Mouse (Mus musculus): ENCODE measurements around the gene Lcn4.

The Lcn4 gene

GRCm38 (mm10) chr2:26634629-26635488 lies 36.2 kb downstream of the Lcn4 start:
- DNase-seq (ENCODE audit: low spot score in 2 of 2), result no peak

GRCm38 (mm10) chr2:26633953-26634530 lies 37.0 kb downstream of the Lcn4 start:
- DNase-seq (ENCODE audit: low spot score in 2 of 2), result no peak

- no peak for DNase-seq (ENCODE audit: low spot score in 2 of 2)
Measured at GRCm38 (mm10) chr2:26632541-26633395, 38.3 kb downstream of the Lcn4 start.

DNA sequence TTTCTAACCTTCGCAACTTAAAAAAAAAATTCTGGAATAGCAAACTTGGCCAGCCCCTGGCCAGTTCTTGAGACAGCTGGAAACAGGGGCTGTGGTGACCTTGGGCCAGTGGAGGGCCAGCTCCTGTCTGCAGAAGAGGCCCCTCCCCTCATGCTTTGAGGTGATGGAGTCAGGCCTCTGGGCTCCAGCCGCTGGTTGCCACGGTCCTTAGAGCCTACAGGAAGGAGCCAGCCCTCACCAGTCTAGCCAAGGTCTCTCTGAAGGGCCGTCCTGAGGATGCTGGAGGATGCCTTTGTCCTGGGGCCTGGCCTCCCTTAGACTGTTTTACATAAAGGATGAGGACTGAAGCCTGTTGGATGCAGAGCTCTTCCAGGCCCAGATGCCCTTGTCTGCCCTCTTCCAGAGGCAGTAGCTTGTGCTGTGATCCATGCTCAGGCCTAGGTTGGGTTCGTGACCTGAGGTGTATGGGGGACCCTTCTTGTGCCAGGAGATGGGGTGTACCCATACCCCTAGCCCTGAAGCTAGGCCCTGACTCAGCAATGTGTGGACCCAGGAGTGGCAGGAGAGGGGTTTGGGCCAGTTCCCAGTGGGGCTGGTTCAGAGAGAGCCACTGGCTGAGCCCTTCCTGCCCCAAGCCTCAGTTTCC lies 42.2 kb downstream of the Lcn4 start:
- no peak for DNase-seq (ENCODE audit: low spot score in 2 of 2)

GRCm38 (mm10) chr2:26627921-26628739 lies 43.0 kb downstream of the Lcn4 start, which contains the start of gene Fam69b:
Gene Fam69b, plus strand, starts transcription at chr2:26628457.
- peak in 1 of 2 experiments; percentile 69 for DNase-seq (ENCODE audit: low spot score in 2 of 2)

DNA sequence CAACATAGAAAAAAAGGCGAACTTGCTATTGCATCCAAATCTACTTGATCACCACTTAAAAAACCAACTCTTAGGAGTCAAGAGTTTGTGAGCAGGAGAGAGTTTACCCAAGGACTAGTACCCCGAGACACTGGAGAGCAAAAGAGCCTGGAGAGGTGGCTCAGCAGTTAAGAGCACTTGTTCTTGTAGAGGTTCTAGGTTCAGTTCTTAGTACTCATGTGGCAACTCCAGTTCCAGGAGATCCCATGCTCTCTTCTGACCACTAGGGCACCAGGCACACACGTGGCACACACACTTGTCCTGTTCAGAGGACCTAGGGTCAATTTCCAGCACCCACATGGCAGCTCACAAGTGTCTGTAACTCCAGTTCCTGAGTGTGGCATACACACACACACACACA lies 45.0 kb downstream of the Lcn4 start:
- DNase-seq (ENCODE audit: low spot score in 2 of 2), result no peak

DNA sequence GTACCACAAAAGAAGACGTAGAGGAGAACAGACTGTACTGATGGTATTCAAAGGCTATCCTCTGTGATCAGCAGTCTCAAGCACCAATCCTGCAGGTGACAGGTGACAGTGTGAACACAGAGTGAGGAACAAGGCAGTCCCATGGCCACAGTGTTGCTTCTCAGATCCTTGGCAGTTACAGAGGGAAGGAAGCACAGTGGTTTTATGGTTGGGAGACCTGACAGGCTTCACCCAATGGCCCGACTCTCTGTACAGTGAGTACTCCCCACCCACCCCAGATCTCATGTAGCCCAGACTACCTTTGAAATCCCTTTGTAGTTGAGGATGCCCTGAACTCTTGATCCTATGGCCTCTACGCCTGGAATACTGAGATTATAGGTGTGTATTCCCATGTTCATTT lies 45.7 kb downstream of the Lcn4 start:
- no peak for DNase-seq (ENCODE audit: low spot score in 2 of 2)

DNA sequence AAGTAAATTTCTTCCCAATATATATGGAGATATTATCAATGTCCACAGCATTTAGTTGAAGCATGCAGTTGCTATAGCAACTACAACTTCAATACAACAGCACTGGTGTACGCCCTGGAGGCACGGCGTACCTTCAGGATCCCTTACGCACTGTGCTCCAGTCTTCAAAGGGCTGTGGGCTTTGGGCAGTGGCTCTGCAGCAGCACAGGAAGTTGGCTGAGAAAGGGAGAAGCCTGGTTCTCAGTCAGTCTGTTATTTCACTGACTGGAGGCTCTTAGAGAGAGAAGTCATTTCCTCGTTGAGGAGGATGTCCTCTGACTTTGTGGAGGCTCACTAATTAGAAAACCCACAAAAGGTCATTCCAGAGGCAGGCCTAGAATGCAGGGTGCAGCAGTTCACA lies 48.1 kb downstream of the Lcn4 start:
- DNase-seq (ENCODE audit: low spot score in 2 of 2), result no peak

- DNase-seq (ENCODE audit: low spot score in 2 of 2), result no peak
Measured at GRCm38 (mm10) chr2:26621246-26621645, 49.8 kb downstream of the Lcn4 start.

DNA sequence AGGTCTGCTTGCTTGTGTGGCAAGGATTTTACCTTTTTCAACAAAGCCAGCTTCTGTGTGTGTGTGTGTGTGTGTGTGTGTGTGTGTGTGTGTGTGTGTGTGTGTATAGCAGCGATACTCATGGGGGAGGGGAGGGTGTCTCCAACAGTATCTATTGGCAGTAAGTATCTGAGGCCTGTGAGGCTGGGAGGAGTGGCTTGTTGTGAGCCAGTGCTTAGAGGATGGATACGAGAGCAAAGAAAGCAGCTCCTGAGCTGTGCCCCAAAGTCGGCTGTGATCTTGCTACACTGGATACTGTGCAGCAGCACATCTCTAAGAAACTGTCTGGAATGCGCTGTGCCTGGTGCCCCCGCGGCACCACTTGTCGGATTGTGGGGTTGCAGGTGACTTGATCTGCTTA lies 53.2 kb downstream of the Lcn4 start:
- DNase-seq (ENCODE audit: low spot score in 2 of 2), result no peak

All from spleen, postnatal 10 days (tissue).